Mouse (Mus musculus): Measurements from ENCODE around the gene Iqschfp. TPM values are rescaled to one million over a fixed set of nuclear protein-coding genes. Genes with fewer than 3 reads are reported as not detected.

Iqschfp gene
- polyA plus RNA-seq, 1 experiment = not detected

DNA sequence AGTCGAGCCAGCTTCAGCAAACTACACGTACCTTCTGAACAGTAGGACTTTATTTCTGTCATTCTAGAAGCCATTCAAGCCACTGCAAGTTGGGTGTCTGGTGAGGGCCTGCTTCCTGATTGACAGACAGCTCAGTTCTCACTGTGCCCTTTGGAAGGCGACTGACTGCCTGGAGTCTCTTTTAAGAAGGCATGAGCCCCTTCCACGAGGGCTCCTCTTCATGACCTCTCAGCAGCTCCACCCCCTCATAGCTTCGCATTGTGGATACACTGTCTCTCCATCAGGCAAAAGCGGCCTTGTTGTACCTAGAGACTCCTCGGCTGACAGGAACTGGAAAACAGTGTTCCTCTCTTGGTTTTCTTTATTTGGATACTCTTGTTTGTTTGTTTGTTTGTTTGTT is 676.7 kb downstream of the Iqschfp start:
- Histone ChIP-seq H3K36me3 (ENCODE audit: control insufficient read depth, insufficient read depth) (peaks cover 3% of the 10 kb centered on the region), H3K4me3 (ENCODE audit: insufficient read depth, poor library complexity, severe bottlenecking) (no peak overlapping the region), H3K79me2 (ENCODE audit: control insufficient read depth, insufficient read depth) (peaks cover 36% of the 10 kb centered on the region), H3K79me3 (ENCODE audit: low read depth) (peaks cover 11% of the 10 kb centered on the region), H3ac (ENCODE audit: control insufficient read depth, insufficient read length, low read depth) (no peak overlapping the region), H3K27me3 (ENCODE audit: control insufficient read depth, insufficient read depth, insufficient read length) (no peaks in the 10 kb centered on the region)
- TF ChIP-seq FOSL1 (IDR thresholded peaks at IDR 0.05; ENCODE audit: insufficient read depth, low read length, poor library complexity, severe bottlenecking) (no peak), CTCF (IDR thresholded peaks at IDR 0.05; ENCODE audit: control insufficient read depth, insufficient read depth, insufficient read length) (no peak), MYOG (IDR thresholded peaks at IDR 0.05; ENCODE audit: control insufficient read depth, extremely low read depth, insufficient read length) (no peak), USF1 (IDR thresholded peaks at IDR 0.05; ENCODE audit: low read depth) (no peak), MAX (IDR thresholded peaks at IDR 0.05) (no peak), CEBPB (IDR thresholded peaks at IDR 0.05; ENCODE audit: low read depth) (no peak), MYOD1 (IDR thresholded peaks at IDR 0.05; ENCODE audit: control insufficient read depth, insufficient read length, low read depth) (no peak)

DNA sequence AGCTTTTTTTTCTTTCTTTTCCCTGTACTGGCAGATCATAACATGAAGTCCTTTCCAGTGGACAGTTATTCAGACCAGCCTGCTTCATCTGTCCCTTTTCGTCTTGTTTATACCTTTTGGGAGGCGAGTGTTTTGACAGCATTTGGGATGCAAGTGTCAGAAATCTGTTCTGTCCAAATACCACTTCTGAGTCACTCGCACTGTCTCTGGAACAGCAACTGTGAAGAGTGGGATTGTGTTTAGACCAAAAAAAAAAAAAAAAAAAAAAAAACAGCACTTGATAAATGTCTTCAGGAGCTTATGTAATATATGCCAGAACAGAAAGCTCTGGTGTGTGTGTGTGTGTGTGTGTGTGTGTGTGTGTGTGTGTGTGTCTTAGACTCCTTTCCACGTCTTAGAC is 678.3 kb downstream of the Iqschfp start:
- Histone ChIP-seq H3ac (ENCODE audit: control insufficient read depth, insufficient read length, low read depth) (no peak overlapping the region), H3K27me3 (ENCODE audit: control insufficient read depth, insufficient read depth, insufficient read length) (no peaks in the 10 kb centered on the region), H3K4me3 (ENCODE audit: insufficient read depth, poor library complexity, severe bottlenecking) (no peak overlapping the region), H3K79me2 (ENCODE audit: control insufficient read depth, insufficient read depth) (peaks cover 46% of the 10 kb centered on the region), H3K36me3 (ENCODE audit: control insufficient read depth, insufficient read depth) (peaks cover 1% of the 10 kb centered on the region), H3K79me3 (ENCODE audit: low read depth) (peaks cover 13% of the 10 kb centered on the region)
- no peak for TF ChIP-seq MAX (IDR thresholded peaks at IDR 0.05)
- TF ChIP-seq MYOG (IDR thresholded peaks at IDR 0.05; ENCODE audit: control insufficient read depth, extremely low read depth, insufficient read length) = no peak
- TF ChIP-seq CEBPB (IDR thresholded peaks at IDR 0.05; ENCODE audit: low read depth) = no peak
- no peak for TF ChIP-seq USF1 (IDR thresholded peaks at IDR 0.05; ENCODE audit: low read depth)

DNA sequence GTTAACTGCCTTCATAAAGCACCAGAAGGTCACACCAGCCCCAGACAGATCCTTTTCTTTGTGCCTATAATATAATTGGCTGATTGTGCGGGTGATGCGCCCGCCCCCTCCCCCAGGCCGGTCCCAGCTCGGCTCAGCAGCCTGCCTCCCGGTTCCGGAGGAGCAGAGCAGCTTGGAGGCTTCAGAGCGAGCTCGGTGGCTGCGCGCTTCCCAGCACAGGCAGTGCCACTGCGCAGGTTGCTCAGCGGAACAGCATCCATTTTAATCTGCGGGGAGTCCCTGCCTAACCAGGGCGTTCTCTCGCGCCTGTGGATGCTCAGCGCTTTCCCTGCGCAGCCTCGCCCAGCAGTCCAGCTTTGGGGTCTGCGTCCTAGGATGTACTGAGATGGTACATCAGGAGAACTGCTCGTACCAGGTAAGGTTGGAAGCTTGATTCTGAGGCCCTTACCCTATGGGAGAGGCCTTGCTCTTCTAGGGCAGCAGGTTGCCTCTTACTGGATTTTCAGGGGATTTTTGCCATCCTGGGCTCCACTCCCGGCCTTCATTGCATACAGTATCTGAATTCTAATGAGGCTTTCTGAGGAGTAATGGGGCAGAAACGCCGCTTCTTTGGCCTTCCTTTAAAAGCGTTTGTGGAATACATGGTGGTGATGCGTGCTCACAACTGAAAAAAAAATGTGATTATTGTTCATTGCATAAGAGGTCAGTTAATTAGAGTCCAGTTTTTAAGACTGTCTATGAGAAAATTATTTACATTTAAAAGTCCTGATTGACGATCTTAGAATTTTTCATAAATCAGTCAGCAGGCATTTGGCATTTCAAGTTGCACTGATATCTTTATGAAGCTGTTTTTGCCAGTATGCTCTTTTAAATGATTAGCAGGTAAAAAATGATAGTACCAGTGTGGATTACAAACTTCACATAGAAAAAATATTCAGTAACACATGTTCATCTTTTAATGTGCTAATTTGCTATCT is 680.5 kb downstream of the Iqschfp start:
- peaks cover 12% of the 10 kb centered on the region for H3K79me3 ChIP-seq (ENCODE audit: low read depth)
- H3ac ChIP-seq (ENCODE audit: control insufficient read depth, insufficient read length, low read depth) = no peak overlapping the region
- H3K27me3 ChIP-seq (ENCODE audit: control insufficient read depth, insufficient read depth, insufficient read length) = no peaks in the 10 kb centered on the region
- H3K36me3 ChIP-seq (ENCODE audit: control insufficient read depth, insufficient read depth) = no peaks in the 10 kb centered on the region
- peaks cover 37% of the 10 kb centered on the region for H3K79me2 ChIP-seq (ENCODE audit: control insufficient read depth, insufficient read depth)
- TF ChIP-seq MYOG (IDR thresholded peaks at IDR 0.05; ENCODE audit: control insufficient read depth, extremely low read depth, insufficient read length) = no peak
- TF ChIP-seq CEBPB (IDR thresholded peaks at IDR 0.05; ENCODE audit: low read depth) = no peak
- TF ChIP-seq CTCF (IDR thresholded peaks at IDR 0.05; ENCODE audit: control insufficient read depth, insufficient read depth, insufficient read length) = no peak
- no peak for TF ChIP-seq MYOD1 (IDR thresholded peaks at IDR 0.05; ENCODE audit: control insufficient read depth, insufficient read length, low read depth)
- TF ChIP-seq USF1 (IDR thresholded peaks at IDR 0.05; ENCODE audit: low read depth) = no peak
- no peak for TF ChIP-seq FOSL1 (IDR thresholded peaks at IDR 0.05; ENCODE audit: insufficient read depth, low read length, poor library complexity, severe bottlenecking)
- TF ChIP-seq MAX (IDR thresholded peaks at IDR 0.05) = no peak
- H3K4me3 ChIP-seq (ENCODE audit: insufficient read depth, poor library complexity, severe bottlenecking) = no peak overlapping the region

DNA sequence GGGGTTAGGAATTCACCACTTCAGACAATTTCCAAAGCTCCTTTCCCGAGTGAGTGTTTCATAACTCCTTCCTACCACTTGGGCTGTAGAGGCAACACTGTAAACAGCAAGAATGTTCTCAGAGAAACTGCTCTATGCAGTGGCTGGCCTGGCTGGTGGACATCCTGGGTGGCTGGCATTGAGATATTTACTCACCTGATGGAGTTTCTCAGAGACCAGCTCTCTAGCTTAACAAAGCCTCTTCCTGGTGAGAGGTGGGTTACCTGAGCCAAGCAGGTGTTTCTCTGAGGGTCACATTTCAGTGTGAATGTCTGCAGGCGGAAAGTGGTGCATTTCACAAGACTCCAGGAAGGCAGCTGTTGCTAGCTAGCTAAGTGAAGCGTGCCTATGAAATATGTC is 681.2 kb downstream of the Iqschfp start:
- Histone ChIP-seq H3K4me3 (ENCODE audit: insufficient read depth, poor library complexity, severe bottlenecking) (no peak overlapping the region), H3K79me3 (ENCODE audit: low read depth) (peaks cover 12% of the 10 kb centered on the region), H3K79me2 (ENCODE audit: control insufficient read depth, insufficient read depth) (peaks cover 37% of the 10 kb centered on the region), H3K27me3 (ENCODE audit: control insufficient read depth, insufficient read depth, insufficient read length) (no peaks in the 10 kb centered on the region), H3ac (ENCODE audit: control insufficient read depth, insufficient read length, low read depth) (no peak overlapping the region), H3K36me3 (ENCODE audit: control insufficient read depth, insufficient read depth) (no peaks in the 10 kb centered on the region)
- TF ChIP-seq FOSL1 (IDR thresholded peaks at IDR 0.05; ENCODE audit: insufficient read depth, low read length, poor library complexity, severe bottlenecking) = no peak
- TF ChIP-seq CTCF (IDR thresholded peaks at IDR 0.05; ENCODE audit: control insufficient read depth, insufficient read depth, insufficient read length) = no peak
- TF ChIP-seq MYOD1 (IDR thresholded peaks at IDR 0.05; ENCODE audit: control insufficient read depth, insufficient read length, low read depth) = no peak
- no peak for TF ChIP-seq MAX (IDR thresholded peaks at IDR 0.05)
- TF ChIP-seq USF1 (IDR thresholded peaks at IDR 0.05; ENCODE audit: low read depth) = no peak
- TF ChIP-seq CEBPB (IDR thresholded peaks at IDR 0.05; ENCODE audit: low read depth) = no peak
- TF ChIP-seq MYOG (IDR thresholded peaks at IDR 0.05; ENCODE audit: control insufficient read depth, extremely low read depth, insufficient read length) = no peak

DNA sequence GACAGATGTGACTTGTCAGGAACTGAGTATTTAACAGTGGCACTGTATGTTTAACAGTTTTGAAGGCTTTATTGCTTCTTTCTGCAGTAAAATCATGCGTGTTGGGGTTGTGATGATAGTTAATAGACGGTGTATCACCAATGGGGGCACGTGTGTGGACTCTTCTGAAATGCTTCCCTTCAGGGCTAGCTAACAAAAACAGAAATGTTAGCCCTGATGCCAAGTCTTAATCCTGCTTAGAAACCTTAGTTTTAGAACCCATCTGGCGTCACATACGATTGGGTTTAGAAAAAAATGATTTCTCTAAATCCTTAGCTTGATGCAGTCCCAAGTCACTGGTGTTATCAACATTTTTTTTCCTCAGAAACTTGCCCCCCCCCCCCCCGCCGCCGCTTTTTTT is 682.1 kb downstream of the Iqschfp start:
- Histone ChIP-seq H3K4me3 (ENCODE audit: insufficient read depth, poor library complexity, severe bottlenecking) (no peak overlapping the region), H3ac (ENCODE audit: control insufficient read depth, insufficient read length, low read depth) (no peak overlapping the region), H3K79me2 (ENCODE audit: control insufficient read depth, insufficient read depth) (peaks cover 36% of the 10 kb centered on the region), H3K36me3 (ENCODE audit: control insufficient read depth, insufficient read depth) (no peaks in the 10 kb centered on the region), H3K79me3 (ENCODE audit: low read depth) (peaks cover 12% of the 10 kb centered on the region), H3K27me3 (ENCODE audit: control insufficient read depth, insufficient read depth, insufficient read length) (no peaks in the 10 kb centered on the region)
- TF ChIP-seq CEBPB (IDR thresholded peaks at IDR 0.05; ENCODE audit: low read depth) (no peak), USF1 (IDR thresholded peaks at IDR 0.05; ENCODE audit: low read depth) (no peak), CTCF (IDR thresholded peaks at IDR 0.05; ENCODE audit: control insufficient read depth, insufficient read depth, insufficient read length) (no peak), FOSL1 (IDR thresholded peaks at IDR 0.05; ENCODE audit: insufficient read depth, low read length, poor library complexity, severe bottlenecking) (no peak), MYOD1 (IDR thresholded peaks at IDR 0.05; ENCODE audit: control insufficient read depth, insufficient read length, low read depth) (no peak), MYOG (IDR thresholded peaks at IDR 0.05; ENCODE audit: control insufficient read depth, extremely low read depth, insufficient read length) (no peak), MAX (IDR thresholded peaks at IDR 0.05) (no peak)

Measured in C2C12 (cell line).